Mouse (Mus musculus) CD8-positive naive resting alpha-beta T cell, adult 2 months (primary cell): ENCODE measurements around the gene Vmn2r51.
"Not testable (repeated sequence)": the region's sequence is repeated elsewhere in the genome, so short reads cannot be mapped to it uniquely, and the experiment has no call there.

Experiments
- DNase-seq, 2 experiments: peaks; one replicate each; pipeline ENCODE4 v3.0.0; 2022; ENCODE audit warnings: low read depth in 2 of 2, low spot score in 2 of 2

Vmn2r51 gene

DNA sequence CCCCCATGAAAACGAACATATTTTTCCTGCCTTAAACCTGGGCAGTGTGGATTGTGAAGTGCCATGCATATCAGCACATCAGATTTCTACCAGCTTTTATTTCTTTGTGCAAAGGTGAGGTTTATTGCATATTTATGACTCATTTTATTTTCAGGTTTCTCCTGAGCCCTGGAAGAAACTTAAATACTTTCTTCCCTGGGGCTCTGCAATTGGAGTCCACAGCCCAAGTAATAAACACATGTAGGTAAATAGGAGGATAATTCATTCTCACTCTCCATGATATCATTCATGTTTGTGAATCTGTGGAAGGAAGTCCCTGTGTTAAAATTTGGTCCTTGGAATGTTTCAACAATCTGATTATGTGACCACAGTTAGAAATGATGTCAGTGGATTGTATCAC is at the start of gene Vmn2r51:
Gene Vmn2r51, minus strand, starts transcription at position 101 of the 400 bp plus-strand sequence.
- not testable (repeated sequence) for DNase-seq

DNA sequence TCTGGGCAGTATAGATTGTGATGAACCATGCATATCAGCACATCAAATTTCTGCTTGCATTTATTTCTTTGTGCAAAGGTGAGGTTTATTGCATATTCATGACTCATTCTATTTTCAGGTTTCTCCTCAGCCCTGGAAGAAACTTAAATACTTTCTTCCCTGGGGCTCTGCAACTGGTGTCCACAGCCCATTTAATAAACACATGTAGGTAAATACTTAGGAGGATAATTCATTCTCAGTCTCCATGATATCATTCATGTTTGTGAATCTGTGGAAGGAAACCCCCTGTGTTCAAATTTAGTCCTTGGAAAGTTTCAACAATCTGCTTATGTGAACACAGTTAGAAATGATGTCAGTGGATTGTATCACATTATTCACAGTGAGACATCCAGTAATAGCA is 52.3 kb downstream of the Vmn2r51 start, which contains the start of gene Vmn2r50:
Gene Vmn2r50, minus strand, starts transcription at position 101 of the 400 bp plus-strand sequence.
- DNase-seq: not testable (repeated sequence)
